Mouse (Mus musculus): ENCODE results near the gene Tead1.

DNA sequence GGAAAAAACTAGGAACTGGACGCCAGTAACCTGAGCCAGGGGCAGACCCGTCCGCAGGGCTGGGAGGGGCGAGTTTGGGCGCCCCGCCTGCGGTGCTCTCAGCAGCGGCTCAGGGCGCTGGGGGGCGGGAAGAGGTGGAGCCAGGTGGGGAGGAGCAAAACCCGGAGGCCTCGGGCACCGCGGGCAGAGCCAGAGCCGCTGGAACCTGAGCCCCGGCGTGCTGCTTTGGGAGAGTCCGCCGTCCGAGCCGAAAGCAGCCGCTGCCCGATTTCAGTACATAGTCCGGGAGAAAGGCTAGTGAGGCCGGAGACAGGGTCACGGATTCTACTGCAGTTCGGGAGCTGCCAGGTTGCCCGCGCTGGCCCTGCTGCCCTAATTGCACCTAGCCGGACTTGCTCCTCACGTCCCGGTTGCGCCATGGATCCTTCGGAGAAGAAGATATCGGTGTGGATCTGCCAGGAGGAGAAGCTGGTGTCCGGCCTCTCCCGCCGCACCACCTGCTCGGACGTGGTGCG, 274.7 kb downstream of the Tead1 start, which contains the start of gene Rassf10:
- TF ChIP-seq POLR2A (IDR thresholded peaks at IDR 0.05; ENCODE audit: control insufficient read depth, extremely low read depth, insufficient read depth, low read length, poor library complexity) (no peak), CTCF (IDR thresholded peaks at IDR 0.05; ENCODE audit: borderline replicate concordance, control insufficient read depth, extremely low read depth, insufficient read depth, low read length, poor library complexity) (no peak)
